Mouse (Mus musculus): Measurements from ENCODE around the gene Ago1. TPM values are rescaled to one million over a fixed set of nuclear protein-coding genes. Genes with fewer than 3 reads are reported as not detected.

Ago1 gene
- total RNA-seq, 2 experiments from 2014 or later: 5.8 to 6.2 TPM

DNA sequence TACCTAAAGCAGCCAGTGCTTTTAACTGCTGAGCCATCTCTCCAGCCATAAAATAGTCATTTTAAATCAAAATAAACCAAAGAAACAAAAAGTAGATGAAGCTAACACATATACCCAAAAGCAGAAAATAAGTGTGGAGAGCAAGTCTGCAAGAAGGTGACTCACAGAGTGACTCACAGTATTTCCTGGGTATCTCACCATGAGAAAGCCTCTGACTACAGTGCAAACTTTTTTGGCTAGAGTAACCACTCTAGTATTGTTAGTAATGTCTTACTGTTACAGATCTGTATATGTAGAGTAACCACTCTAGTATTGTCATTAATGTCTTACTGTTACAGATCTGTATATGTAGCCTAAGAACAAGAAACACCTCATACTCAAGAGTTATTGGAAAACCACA, 52.7 kb downstream of the Ago1 start:
- DNase-seq (ENCODE audit: low spot score): no peak

- no peak for DNase-seq (ENCODE audit: low spot score)
Observed at GRCm38 (mm10) chr4:126412526-126412925, 55.9 kb downstream of the Ago1 start.

Other genes starting within 250 kb of the Ago1 start
- 100 to 1,000 TPM; 185 to 200 TPM for gene Map7d1, start 212.2 kb downstream of the Ago1 start, total RNA-seq (2021)
- 10 to 100 TPM; 21.0 to 26.8 TPM for gene Trappc3, start 206.3 kb downstream of the Ago1 start, total RNA-seq (2021)
- 1 to 10 TPM in 1 of 2 experiments, under 1 TPM in 1; 0.89 to 1.4 TPM for gene Col8a2, start 181.8 kb downstream of the Ago1 start, total RNA-seq (2021)
- gene Adprhl2, start 146.9 kb downstream of the Ago1 start, total RNA-seq (2021): 1 to 10 TPM; 6.7 to 8.7 TPM
- under 1 TPM; 0.62 to 0.66 TPM for gene Tekt2, start 142.9 kb downstream of the Ago1 start, total RNA-seq (2021)
- 1 to 10 TPM; 7.6 TPM for gene Ago3, start 39.0 kb downstream of the Ago1 start, total RNA-seq (2021)
- gene Ago4, start 64.9 kb upstream of the Ago1 start, total RNA-seq (2021): 1 to 10 TPM; 5.1 to 5.8 TPM
- not detected for gene Clspn, start 88.4 kb upstream of the Ago1 start, total RNA-seq (2021)
- gene 5730409E04Rik, start 141.2 kb upstream of the Ago1 start, total RNA-seq (2021): 10 to 100 TPM; 21.9 to 24.5 TPM
- gene Psmb2, start 209.0 kb upstream of the Ago1 start, total RNA-seq (2021): 100 to 1,000 TPM in 1 of 2 experiments, 10 to 100 TPM in 1; 95.6 to 104 TPM

Measured in gastrocnemius, adult 18-20 months (tissue).